8 mouse cellular contexts compared by ENCODE assay signal in genomic region chr17:3331721-3332461, GRCm38 (mm10). TPM values are rescaled to one million over a fixed set of nuclear protein-coding genes. Genes with fewer than 3 reads are reported as not detected.
A peak's percentile ranks its signal among the peaks of the same experiment; 100 is the strongest.
DNase-seq lines count a peak whose midpoint lies in the region; ATAC-seq lines count a peak whose summit lies in the region.

No protein-coding gene starts in this region.

- DNase-seq in layer of hippocampus, adult 11-12 months (ENCODE audit: low spot score) = peak; percentile 64
- no peak for DNase-seq in layer of hippocampus, postnatal 25 days (ENCODE audit: extremely low spot score in 1 of 2, low spot score in 1 of 2)
- DNase-seq in adrenal gland, postnatal 4 days (ENCODE audit: low spot score in 2 of 2) = peak; percentile 34 to 49
- peak; percentile 66 for DNase-seq in gastrocnemius, postnatal 10 days
- peak; percentile 37 to 51 for DNase-seq in kidney, postnatal 36 days
- DNase-seq in ovary, postnatal 36 days (ENCODE audit: low spot score) = peak; percentile 28
- no peak for DNase-seq in left cerebral cortex, adult 18-20 months (ENCODE audit: low spot score in 2 of 2)

- no peak for ATAC-seq in erythroid progenitor cell, adult 5-6 weeks (replicated peaks; ENCODE audit: low FRiP score, poor library complexity, severe bottlenecking)

RNA-seq across cellular contexts. Expression of gene Tiam2, which starts 5.5 kb away (rescaled TPM):
- total RNA-seq in layer of hippocampus, postnatal 25 days (2021) = 10 to 100 TPM; 32.1 to 32.8 TPM
- 10 to 100 TPM; 19.6 to 20.8 TPM for total RNA-seq in adrenal gland, postnatal 4 days (2021)
- total RNA-seq in gastrocnemius, postnatal 10 days (2021) = 1 to 10 TPM; 4.5 to 7.0 TPM
- total RNA-seq in erythroid progenitor cell, adult 5-6 weeks (2015; ENCODE audit: low replicate concordance) = 3.2 and 3.8 TPM in 2 replicates
- total RNA-seq in erythroid progenitor cell, adult 5-6 weeks (2017; ENCODE audit: low replicate concordance) = 0.08 and 0.90 TPM in 2 replicates
- total RNA-seq in left cerebral cortex, adult 18-20 months (2021) = 10 to 100 TPM; 75.6 to 84.1 TPM

Comparison
In these comparisons a context has a peak if more than half of its experiments do, and no peak if none do; other contexts are left out.
1. DNase-seq: peak in layer of hippocampus, adult 11-12 months (single experiment), adrenal gland, postnatal 4 days (2 of 2), gastrocnemius, postnatal 10 days (single experiment), kidney, postnatal 36 days (2 of 2) and ovary, postnatal 36 days (single experiment); none in layer of hippocampus, postnatal 25 days (0 of 2) and left cerebral cortex, adult 18-20 months (0 of 2).